Mouse (Mus musculus) fat pad, adult 2 months (tissue): ENCODE results near the gene Krt14.
"Not testable (repeated sequence)": the region's sequence is repeated elsewhere in the genome, so short reads cannot be mapped to it uniquely, and the experiment has no call there.

Source experiments
- DNase-seq: peaks from one replicate; pipeline ENCODE4 v3.0.0-alpha.2; 2011; ENCODE audit warnings: low read depth, low spot score; ENCODE audit errors: extremely low read depth

Krt14 gene

GRCm38 (mm10) chr11:100207498-100207897, at the start of gene Krt14:
Gene Krt14 (minus strand): TSS chr11:100207548.
- DNase-seq, result no peak

GRCm38 (mm10) chr11:100255514-100255913, 48.2 kb upstream of the Krt14 start:
- DNase-seq, result no peak

- no peak for DNase-seq
Observed at GRCm38 (mm10) chr11:100254360-100255090, 47.2 kb upstream of the Krt14 start.

- DNase-seq, result no peak
Observed at GRCm38 (mm10) chr11:100248852-100249465, 41.6 kb upstream of the Krt14 start, which contains the start of gene Krt16. Gene Krt16 (minus strand): TSS chr11:100248902.

- DNase-seq, result not testable (repeated sequence)
Observed at GRCm38 (mm10) chr11:100246471-100246870, 39.1 kb upstream of the Krt14 start.

- not testable (repeated sequence) for DNase-seq
Observed at GRCm38 (mm10) chr11:100240272-100240671, 32.9 kb upstream of the Krt14 start.

GRCm38 (mm10) chr11:100221741-100222140, 14.4 kb upstream of the Krt14 start:
- DNase-seq, result no peak

- DNase-seq, result peak; percentile 91
Observed at GRCm38 (mm10) chr11:100219304-100219703, 12.0 kb upstream of the Krt14 start.

- no peak for DNase-seq
Observed at GRCm38 (mm10) chr11:100208542-100208941, 1.2 kb upstream of the Krt14 start.

- DNase-seq, result no peak
Observed at GRCm38 (mm10) chr11:100203448-100203847, 3.9 kb downstream of the Krt14 start.

- DNase-seq, result peak; percentile 98
Observed at GRCm38 (mm10) chr11:100202906-100203305, 4.4 kb downstream of the Krt14 start.

- DNase-seq, result peak; percentile 74
Observed at GRCm38 (mm10) chr11:100200104-100200820, 7.1 kb downstream of the Krt14 start.

GRCm38 (mm10) chr11:100198666-100199065, 8.7 kb downstream of the Krt14 start:
- no peak for DNase-seq

- DNase-seq, result no peak
Observed at GRCm38 (mm10) chr11:100192992-100193391, 14.4 kb downstream of the Krt14 start, which contains the start of gene Krt9. Gene Krt9 (minus strand): TSS chr11:100193246.

- no peak for DNase-seq
Observed at GRCm38 (mm10) chr11:100191820-100192219, 15.5 kb downstream of the Krt14 start.

GRCm38 (mm10) chr11:100186736-100187135, 20.6 kb downstream of the Krt14 start:
- DNase-seq, result no peak

- no peak for DNase-seq
Observed at GRCm38 (mm10) chr11:100181725-100182124, 25.6 kb downstream of the Krt14 start.

- no peak for DNase-seq
Observed at GRCm38 (mm10) chr11:100179260-100179659, 28.1 kb downstream of the Krt14 start.

GRCm38 (mm10) chr11:100178307-100178706, 29.0 kb downstream of the Krt14 start:
- no peak for DNase-seq

GRCm38 (mm10) chr11:100176791-100177190, 30.6 kb downstream of the Krt14 start:
- no peak for DNase-seq
